Mouse (Mus musculus) ES-Bruce4 (cell line): ENCODE data around the gene Mapt.

Experiments
- CTCF ChIP-seq: IDR thresholded peaks from one replicate; pipeline ENCODE4 v1.8.1; 2011; ENCODE audit warnings: low read depth, low read length
- EP300 ChIP-seq: IDR thresholded peaks from 2 replicates; pipeline ENCODE4 v1.6.1; 2011; ENCODE audit warnings: low read depth, low read length; ENCODE audit not compliant: insufficient read depth
- POLR2A ChIP-seq: IDR thresholded peaks from one replicate; pipeline ENCODE4 v1.8.1; 2011; ENCODE audit warnings: low read length; ENCODE audit not compliant: insufficient read depth

DNA sequence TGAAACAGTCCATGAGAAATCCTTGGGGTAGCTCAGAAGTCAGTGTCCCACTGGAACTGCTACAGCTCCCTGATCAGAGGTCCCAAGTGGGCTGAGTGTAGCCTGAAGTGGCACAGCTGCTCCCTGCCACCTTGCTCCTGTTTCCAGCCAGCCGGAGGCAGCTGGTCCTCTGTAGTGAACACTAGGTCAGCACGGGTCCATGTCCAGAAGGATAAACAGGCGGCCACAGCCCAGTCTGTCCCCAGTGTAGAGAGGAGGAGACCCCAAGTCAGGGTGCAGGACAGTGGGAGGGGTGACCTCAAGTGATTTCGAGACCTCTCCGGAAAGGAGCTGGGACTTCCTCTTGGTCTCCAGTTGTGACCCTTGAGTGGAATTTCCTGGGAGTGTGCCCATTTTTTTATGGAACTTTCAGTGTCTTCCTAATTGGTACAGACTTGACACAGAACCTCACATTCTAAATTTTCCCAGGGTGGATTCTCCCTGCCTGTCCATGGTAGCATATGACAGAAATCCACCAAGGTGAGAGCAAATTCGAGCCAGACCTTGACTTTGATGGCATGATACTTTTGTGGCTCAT, 16.0 kb downstream of the Mapt start:
- TF ChIP-seq POLR2A (no peak), CTCF (no peak), EP300 (no peak)
